Mouse (Mus musculus) skeletal muscle tissue, adult 2 months (tissue): ENCODE results near the gene Nr0b2.

Source experiments
- DNase-seq: peaks from one replicate; pipeline ENCODE4 v3.0.0-alpha.2; 2012; ENCODE audit warnings: low read depth, low spot score

Nr0b2 gene

GRCm38 (mm10) chr4:133605330-133605729 is 52.2 kb downstream of the Nr0b2 start:
- no peak for DNase-seq
